Mouse (Mus musculus) heart, adult 2 months (tissue): ENCODE results near the gene Dnal4.

Experiments used
- CTCF ChIP-seq: fragments of 200-600 bp; IDR thresholded peaks from 2 replicates; pipeline ENCODE4 v1.8.1; 2022; ENCODE audit warnings: antibody characterized with exemption, mild to moderate bottlenecking, moderate library complexity
- EP300 ChIP-seq: fragments of 200-500 bp; IDR thresholded peaks from 2 replicates; pipeline ENCODE4 v1.6.1; 2011; ENCODE audit warnings: low read depth, low read length, control low read depth; ENCODE audit not compliant: insufficient read depth

- TF ChIP-seq CTCF (no peak), EP300 (no peak)
These were observed 32.3 kb downstream of the Dnal4 start for GRCm38 (mm10) chr15:79745312-79745711.
